24 mouse cellular contexts compared by ENCODE assay signal in genomic region chr11:7250415-7250814, GRCm38 (mm10). TPM values are rescaled to one million over a fixed set of nuclear protein-coding genes. Genes with fewer than 3 reads are reported as not detected.
"Had no signal": no experiment of that assay in that cellular context is flagged by ENCODE, and none has a peak within 500 bp of the region (broad histone marks: within the 10 kb centered on the region; RNA-seq: fewer than 3 reads in every experiment).

No protein-coding gene starts in this region.

- ATAC-seq: lung, postnatal 0 days; midbrain, embryonic 13.5 days; midbrain, embryonic 15.5 days had no signal

- H3K4me1 ChIP-seq: lung, embryonic 15.5 days; megakaryocyte, embryonic 14.5 days; midbrain, embryonic 13.5 days; midbrain, embryonic 15.5 days; neural tube, embryonic 12.5 days; stomach, embryonic 15.5 days had no signal

- H3K27ac ChIP-seq: lung, embryonic 15.5 days; macrophage; midbrain, embryonic 13.5 days; midbrain, embryonic 15.5 days; neural tube, embryonic 12.5 days; stomach, embryonic 15.5 days; stomach, postnatal 0 days had no signal

- H3K9me3 ChIP-seq: lung, embryonic 15.5 days; midbrain, embryonic 13.5 days; midbrain, embryonic 15.5 days; neural tube, embryonic 12.5 days; stomach, embryonic 15.5 days had no signal

- H3K4me2 ChIP-seq: lung, embryonic 15.5 days; midbrain, embryonic 11.5 days; midbrain, embryonic 13.5 days; midbrain, embryonic 15.5 days; neural tube, embryonic 12.5 days; stomach, embryonic 15.5 days had no signal

- H3K27me3 ChIP-seq: lung, embryonic 15.5 days; megakaryocyte, embryonic 14.5 days; midbrain, embryonic 13.5 days; midbrain, embryonic 15.5 days; neural tube, embryonic 12.5 days; stomach, embryonic 15.5 days had no signal

- H3K4me3 ChIP-seq: lung, embryonic 15.5 days; megakaryocyte, embryonic 14.5 days; midbrain, embryonic 13.5 days; midbrain, embryonic 15.5 days; neural tube, embryonic 12.5 days; stomach, embryonic 15.5 days had no signal

- DNase-seq: lung, adult 2 months; lung, postnatal 14 days; lung, postnatal 36 days; right cerebral cortex, postnatal 14 days; thymus, adult 2 months; thymus, postnatal 25 days; thymus, postnatal 4 days had no signal

- H3K36me3 ChIP-seq: lung, embryonic 15.5 days; midbrain, embryonic 13.5 days; midbrain, embryonic 15.5 days; neural tube, embryonic 12.5 days; stomach, embryonic 15.5 days had no signal

- H3K9ac ChIP-seq: lung, embryonic 15.5 days; midbrain, embryonic 13.5 days; midbrain, embryonic 15.5 days; neural tube, embryonic 12.5 days; stomach, embryonic 15.5 days had no signal

RNA-seq across cellular contexts. Expression of gene Igfbp3, which starts 36.7 kb away (rescaled TPM):
- total RNA-seq: megakaryocyte progenitor cell, adult 5-6 weeks; monocyte, adult 5-6 weeks; neutrophil, adult 5-6 weeks had no signal
- polyA plus RNA-seq: macrophage had no signal

RNA-seq across cellular contexts. Expression of gene Igfbp1, which starts 52.8 kb away (rescaled TPM):
- total RNA-seq: megakaryocyte progenitor cell, adult 5-6 weeks; midbrain, postnatal 0 days; monocyte, adult 5-6 weeks; neutrophil, adult 5-6 weeks had no signal
- polyA plus RNA-seq: macrophage; midbrain, embryonic 15.5 days; midbrain, postnatal 0 days; neural tube, embryonic 14.5 days; spleen, adult 2 months; urinary bladder, adult 2 months had no signal
